Mouse (Mus musculus) left cerebral cortex, postnatal 14 days (tissue): ENCODE measurements around the gene Itga9. TPM values are rescaled to one million over a fixed set of nuclear protein-coding genes. Genes with fewer than 3 reads are reported as not detected.

Experiments
- DNase-seq, 2 experiments: peaks; one replicate each; pipeline ENCODE4 v3.0.0; 2021 to 2022; ENCODE audit warnings: low spot score in 2 of 2, mixed read lengths in 1 of 2
- intact Hi-C: fragments of 180-260 bp; cut with DNase I; formaldehyde crosslinking; loops from one replicate; pipeline ENCODE4 v1.15.1; 2025
- total RNA-seq, 2 experiments: library from RNA; stranded (reverse); gene quantifications; 2 replicates each; pipeline ENCODE4 v1.2.3; 2021

Itga9 gene
- total RNA-seq, 2 experiments from 2014 or later: 7.3 to 8.9 TPM

DNA sequence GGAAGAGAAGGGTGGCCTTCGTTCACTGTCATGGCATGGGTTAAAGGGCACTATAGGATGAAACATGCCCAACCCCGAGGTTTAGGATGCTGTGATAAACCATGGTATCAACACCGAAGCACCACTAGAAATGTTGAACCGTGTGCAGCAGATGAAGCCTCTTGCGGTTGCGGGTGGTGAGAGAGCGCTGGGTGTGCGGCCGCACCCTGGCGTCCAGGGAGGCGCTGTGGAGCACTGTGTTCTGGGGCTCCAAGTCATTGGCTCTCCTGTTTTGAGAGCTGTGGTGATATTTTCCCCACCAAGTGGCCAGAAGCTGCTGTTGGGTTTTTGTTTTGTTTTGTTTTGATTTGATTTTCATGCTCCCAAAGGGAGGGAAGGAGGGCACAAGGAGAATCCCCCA, 272.1 kb downstream of the Itga9 start:
- DNase-seq: no peak
- intact Hi-C loops: no loop called here

DNA sequence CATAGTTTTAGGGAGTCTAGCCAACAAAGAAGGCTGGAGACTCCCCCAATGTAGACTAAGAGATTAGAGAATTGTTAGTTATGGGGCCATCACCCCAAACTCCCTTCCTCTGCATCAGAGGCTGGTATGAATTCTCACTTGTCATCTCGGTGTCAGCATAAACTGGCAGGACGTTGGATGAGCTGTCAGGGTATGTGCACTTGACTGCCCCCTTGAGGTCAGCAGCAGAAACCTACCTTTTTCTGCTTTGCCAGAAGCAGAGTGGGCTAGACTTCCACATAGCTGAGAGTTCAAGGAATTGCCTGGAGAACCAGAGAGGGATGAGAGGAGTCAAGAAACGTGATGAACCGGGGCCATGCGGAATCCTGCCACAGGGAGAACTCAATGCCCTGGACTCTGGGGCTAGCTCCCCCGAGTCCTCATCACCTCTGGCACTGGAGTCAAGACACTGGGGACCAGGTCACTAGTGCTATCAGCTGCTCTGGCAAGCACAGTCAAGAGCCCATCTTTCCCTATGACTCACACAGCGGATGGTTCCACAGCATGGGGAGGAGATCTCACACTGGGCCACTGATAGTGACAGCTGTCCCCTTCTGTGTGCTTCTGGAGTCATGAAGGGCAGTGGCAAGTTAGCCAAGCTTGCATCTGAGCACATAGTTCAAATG, 274.9 kb downstream of the Itga9 start:
- DNase-seq: no peak
- intact Hi-C loops: no loop called here

DNA sequence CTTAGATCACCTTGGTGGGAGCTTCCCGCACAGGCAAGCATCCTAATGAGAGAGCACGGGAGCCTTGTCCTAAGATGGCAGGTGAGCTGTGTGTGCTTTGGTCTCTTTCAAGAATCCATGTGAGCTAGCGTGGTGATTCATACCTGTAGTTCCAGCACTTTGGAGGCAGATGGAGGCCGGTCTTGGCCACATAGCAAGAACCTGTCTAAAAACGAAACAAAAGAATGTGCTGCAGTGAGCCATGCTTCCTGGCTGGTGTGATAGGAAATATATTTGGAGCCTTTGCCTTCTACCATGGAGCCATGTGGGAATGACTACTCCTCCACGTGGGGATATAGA, 275.4 kb downstream of the Itga9 start:
- intact Hi-C loops: no loop called here
- no peak for DNase-seq

DNA sequence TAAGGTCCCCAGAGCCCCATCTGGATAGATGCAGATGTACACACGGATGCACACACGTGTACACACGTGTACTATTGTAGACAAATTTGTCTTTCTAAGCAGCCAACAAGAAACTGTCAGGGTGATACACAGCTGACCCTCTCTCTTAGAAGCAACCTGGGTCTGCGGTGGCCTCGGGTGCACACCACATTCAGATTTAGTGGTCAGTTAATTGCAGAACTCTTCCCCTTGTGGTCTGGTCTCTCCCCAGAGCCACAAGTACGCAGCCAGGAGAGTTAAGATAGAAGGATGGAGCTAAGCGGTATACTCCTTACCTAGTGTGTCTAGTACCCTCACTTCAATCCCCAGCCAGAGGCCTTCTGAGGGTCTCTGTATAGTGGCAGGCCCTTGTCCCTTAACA, 276.7 kb downstream of the Itga9 start:
- intact Hi-C loops: no loop called here
- DNase-seq: no peak

- intact Hi-C loops: no loop called here
These were observed 279.3 kb downstream of the Itga9 start for GRCm38 (mm10) chr9:118885785-118886184.

DNA sequence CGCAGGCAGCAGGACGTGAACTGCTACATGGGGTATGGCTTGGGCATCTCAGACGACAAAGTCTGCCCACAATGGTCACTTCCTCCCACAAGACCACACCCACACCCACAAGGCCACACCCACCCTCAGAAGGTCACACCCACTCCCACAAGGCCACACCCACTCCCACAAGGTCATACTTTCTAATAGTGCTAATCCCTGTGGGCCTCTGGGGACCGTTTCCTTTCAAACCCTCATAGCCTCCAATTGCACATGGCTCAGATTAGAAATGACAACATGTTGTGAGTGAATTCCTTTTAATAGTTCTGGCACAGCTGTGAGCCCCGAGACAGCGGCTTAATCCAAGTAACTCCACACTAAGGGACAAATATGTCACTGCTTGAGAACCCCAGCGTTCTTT, 280.7 kb downstream of the Itga9 start:
- DNase-seq: no peak
- intact Hi-C loops: no loop called here

More at GRCm38 (mm10) chr9:118885785-118886184, 279.3 kb downstream of the Itga9 start:
- no peak for DNase-seq

DNA sequence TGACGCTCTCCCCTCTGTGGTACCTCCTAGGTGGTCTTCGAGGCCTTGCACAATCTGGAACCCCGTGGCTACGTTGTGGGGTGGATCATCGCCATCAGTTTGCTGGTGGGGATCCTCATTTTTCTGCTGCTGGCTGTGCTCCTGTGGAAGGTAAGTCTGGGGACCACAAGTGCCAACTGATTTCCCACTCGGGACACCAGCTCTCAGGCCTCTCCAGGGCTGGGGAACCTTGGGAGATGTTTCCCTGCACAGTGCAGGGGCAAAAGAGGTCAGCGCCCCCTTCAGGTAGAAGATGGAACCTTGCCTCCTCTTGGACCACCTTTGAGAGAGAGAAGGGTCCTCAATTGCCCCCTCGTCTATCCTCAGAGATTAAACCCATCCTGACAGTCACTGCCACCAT, 281.2 kb downstream of the Itga9 start:
- intact Hi-C loops: no loop called here

GRCm38 (mm10) chr9:118890149-118890548, 283.7 kb downstream of the Itga9 start:
- DNase-seq: no peak
- intact Hi-C loops: no loop called here

More for the DNA sequence above, 281.2 kb downstream of the Itga9 start:
- DNase-seq: no peak

DNA sequence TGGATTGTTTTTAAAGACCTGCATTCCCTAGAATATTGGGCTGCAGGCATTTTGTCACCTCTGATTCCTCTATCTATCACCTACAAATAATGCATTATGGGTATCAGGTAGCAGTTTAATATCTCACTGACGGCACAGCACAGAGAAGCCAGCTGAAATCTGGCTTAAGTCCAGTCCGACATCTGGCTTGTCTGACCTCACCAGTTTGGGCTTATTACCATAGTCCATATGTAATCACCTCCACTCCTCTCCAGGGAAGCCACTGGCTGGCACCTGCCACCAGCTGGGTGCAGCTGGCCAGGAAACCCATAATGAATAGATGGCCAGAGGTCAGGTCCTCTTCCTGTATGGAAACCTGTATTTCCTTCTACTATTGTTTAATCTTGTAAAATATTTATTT, 284.2 kb downstream of the Itga9 start:
- no peak for DNase-seq
- intact Hi-C loops: no loop called here

- no peak for DNase-seq
- intact Hi-C loops: no loop called here
These were observed 284.6 kb downstream of the Itga9 start for GRCm38 (mm10) chr9:118891068-118891467.

- DNase-seq: no peak
- intact Hi-C loops: no loop called here
These were observed 285.1 kb downstream of the Itga9 start for GRCm38 (mm10) chr9:118891593-118891992.

GRCm38 (mm10) chr9:118895101-118895500, 288.6 kb downstream of the Itga9 start:
- intact Hi-C loops: no loop called here
- DNase-seq: peak in 1 of 2 experiments; percentile 23

DNA sequence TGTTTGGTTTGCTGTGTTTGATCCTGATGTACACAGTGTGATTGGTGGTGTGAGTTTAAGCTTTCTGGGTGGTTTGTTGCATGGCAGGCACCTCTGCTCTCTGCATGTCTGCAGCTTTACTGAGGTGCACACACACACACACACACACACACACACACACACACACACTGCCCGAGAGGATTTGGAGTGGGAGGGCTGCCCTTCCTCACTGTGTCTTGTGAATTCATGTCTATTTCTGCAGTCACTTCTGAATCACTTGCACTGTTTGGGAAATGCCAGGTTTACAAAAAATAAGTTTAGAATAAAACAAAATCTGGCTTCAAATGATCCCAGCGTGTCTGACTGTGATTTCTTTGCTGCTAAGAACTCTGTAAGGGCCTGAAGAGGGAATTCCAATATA, 294.2 kb downstream of the Itga9 start:
- intact Hi-C loops: loop anchor here (5.0 kb wide), 1 partner anchor 293 kb away; the partner anchor contains the start of gene Itga9
- DNase-seq: peak in 1 of 2 experiments; percentile 45

DNA sequence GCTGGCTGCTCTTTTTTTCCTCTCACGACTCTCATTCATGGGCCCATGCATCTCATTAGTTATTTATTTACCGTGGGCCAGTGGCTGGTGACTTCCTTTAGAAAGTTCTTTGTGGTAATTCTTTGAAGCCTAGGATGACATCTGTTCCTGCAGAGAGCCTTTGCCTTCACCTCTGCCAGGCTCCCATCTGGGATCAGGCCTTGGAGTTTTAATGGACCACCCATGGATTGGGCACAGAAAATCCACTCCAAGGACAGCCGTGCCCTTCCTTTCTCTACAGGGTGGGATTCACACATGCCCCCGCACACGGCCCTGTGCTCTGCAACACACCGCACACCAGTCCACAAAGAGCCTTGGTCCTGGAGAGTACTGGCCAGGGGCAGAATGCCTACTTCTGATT, 295.4 kb downstream of the Itga9 start:
- intact Hi-C loops: loop anchor here (5.0 kb wide), 1 partner anchor 295 kb away; the partner anchor contains the start of gene Itga9
- no peak for DNase-seq

GRCm38 (mm10) chr9:118907934-118908620, 301.6 kb downstream of the Itga9 start:
- intact Hi-C loops: loop anchor here (2.0 kb wide), 1 partner anchor 319 kb away; no protein-coding TSS in a partner anchor
- DNase-seq: peak; percentile 89 to 90

DNA sequence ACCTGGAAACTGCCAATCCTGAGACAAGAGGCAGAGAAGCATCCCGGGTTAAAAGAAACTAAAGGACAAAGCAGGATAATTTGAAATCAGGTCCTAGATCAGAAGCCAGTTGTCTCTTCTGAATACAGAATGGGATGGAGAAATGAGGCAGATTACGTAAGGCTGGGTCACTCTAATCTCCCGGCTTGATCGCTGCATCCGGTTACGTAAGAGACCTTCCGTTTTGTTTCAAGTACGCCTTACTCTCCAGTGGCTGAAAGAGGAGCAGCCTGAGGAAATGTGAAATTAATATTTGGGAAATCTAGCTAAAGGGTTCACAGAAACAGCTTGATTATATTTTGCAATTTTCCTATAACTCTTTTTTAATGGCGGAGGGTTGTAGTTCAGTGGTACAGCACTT, 306.6 kb downstream of the Itga9 start:
- intact Hi-C loops: no loop called here
- DNase-seq: no peak

DNA sequence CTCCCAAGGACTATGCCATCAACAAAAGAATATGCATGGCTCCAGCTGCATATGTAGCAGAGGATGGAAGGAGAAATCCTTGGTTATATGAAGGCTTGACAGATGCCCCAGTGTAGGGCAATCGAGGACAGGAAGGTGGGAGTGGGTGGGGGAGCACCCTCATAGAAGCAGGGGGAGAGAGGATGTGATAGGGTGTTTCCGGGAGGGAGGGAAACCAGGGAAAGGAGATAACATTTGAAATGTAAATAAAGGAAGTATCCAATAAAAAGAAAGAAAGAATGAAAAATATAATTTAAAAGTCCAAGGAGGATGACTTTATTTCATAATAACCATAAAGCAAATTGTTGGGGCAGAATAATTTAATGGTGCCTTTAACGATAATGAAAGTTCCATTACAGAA, 307.1 kb downstream of the Itga9 start:
- intact Hi-C loops: no loop called here
- no peak for DNase-seq

GRCm38 (mm10) chr9:118914589-118914988, 308.1 kb downstream of the Itga9 start:
- DNase-seq: peak in 1 of 2 experiments; percentile 42
- intact Hi-C loops: no loop called here

GRCm38 (mm10) chr9:118915290-118915689, 308.8 kb downstream of the Itga9 start:
- intact Hi-C loops: no loop called here

GRCm38 (mm10) chr9:118919672-118920186, 313.2 kb downstream of the Itga9 start:
- DNase-seq: peak; percentile 50 to 68
- intact Hi-C loops: loop anchor here (2.0 kb wide), 1 partner anchor 147 kb away; no protein-coding TSS in a partner anchor

More at GRCm38 (mm10) chr9:118915290-118915689, 308.8 kb downstream of the Itga9 start:
- DNase-seq: peak in 1 of 2 experiments; percentile 53
